In genomic region chr9:15721226-15721833, GRCm38 (mm10) we compare ENCODE assay signal across 15 mouse cellular contexts. TPM values are rescaled to one million over a fixed set of nuclear protein-coding genes. Genes with fewer than 3 reads are reported as not detected.
DNase-seq lines count a peak whose midpoint lies in the region; ATAC-seq and TF ChIP-seq lines count a peak whose summit lies in the region.
"Had no signal": no experiment of that assay in that cellular context is flagged by ENCODE, and none has a peak within 500 bp of the region (broad histone marks: within the 10 kb centered on the region; RNA-seq: fewer than 3 reads in every experiment).

No protein-coding gene starts in this region.

- no peak overlapping the region for H3K27ac ChIP-seq in embryonic facial prominence, embryonic 14.5 days (replicated peaks; ENCODE audit: low read depth, low read length)
- peak overlapping the region; percentile 9; the same call in 1 of the 2 replicates for H3K27ac ChIP-seq in forebrain, postnatal 0 days (ENCODE audit: low read depth, low read length)
- H3K27ac ChIP-seq in midbrain, embryonic 16.5 days (ENCODE audit: low read length), result no peak overlapping the region
- H3K27ac ChIP-seq: heart, embryonic 15.5 days; kidney, postnatal 0 days; limb, embryonic 12.5 days had no signal

- H3K9me3 ChIP-seq in embryonic facial prominence, embryonic 14.5 days (ENCODE audit: control insufficient read depth, low read length), result no peaks in the 10 kb centered on the region
- H3K9me3 ChIP-seq in forebrain, postnatal 0 days (ENCODE audit: low read length), result no peaks in the 10 kb centered on the region
- H3K9me3 ChIP-seq in midbrain, embryonic 16.5 days (replicated peaks; ENCODE audit: control insufficient read depth, low read length, poor library complexity, severe bottlenecking), result no peaks in the 10 kb centered on the region
- H3K9me3 ChIP-seq: heart, embryonic 15.5 days; limb, embryonic 12.5 days; megakaryocyte, embryonic 14.5 days had no signal

- DNase-seq in lung, postnatal 36 days, result peak; percentile 18
- DNase-seq in lung, adult 2 months, result no peak
- DNase-seq in embryonic facial prominence, embryonic 14.5 days (ENCODE audit: low spot score), result peak; percentile 42
- peak; percentile 36 for DNase-seq in forebrain, postnatal 0 days
- no peak for DNase-seq in frontal cortex, postnatal 14 days (ENCODE audit: low spot score in 2 of 2)
- no peak for DNase-seq in embryo, embryonic 9.5 days (ENCODE audit: extremely low spot score)
- DNase-seq in frontal cortex, postnatal 10 days (ENCODE audit: low spot score in 2 of 2), result no peak
- DNase-seq: cerebellum, adult 9-11 months; gastrocnemius, postnatal 36 days; thymus, postnatal 36 days had no signal

- TF ChIP-seq CTCF in lung, adult 2 months (IDR thresholded peaks at IDR 0.05; ENCODE audit: insufficient read depth, low read length), result no peak
- TF ChIP-seq CTCF in forebrain, postnatal 0 days (IDR thresholded peaks at IDR 0.05; ENCODE audit: low read depth), result no peak

- H3K36me3 ChIP-seq in embryonic facial prominence, embryonic 14.5 days (ENCODE audit: control insufficient read depth, insufficient read depth, low read length), result peaks cover 40% of the 10 kb centered on the region
- peaks cover 24% of the 10 kb centered on the region for H3K36me3 ChIP-seq in forebrain, postnatal 0 days (ENCODE audit: insufficient read depth)
- H3K36me3 ChIP-seq in midbrain, embryonic 16.5 days (ENCODE audit: control insufficient read depth, insufficient read depth, low read length), result peaks cover 14% of the 10 kb centered on the region

- no peak for TF ChIP-seq POLR2A in lung, adult 2 months (IDR thresholded peaks at IDR 0.05; ENCODE audit: borderline replicate concordance, extremely low read depth, low read depth, low read length)

- H3K4me1 ChIP-seq in lung, adult 2 months (ENCODE audit: control insufficient read depth, insufficient read depth, low read length), result no peaks in the 10 kb centered on the region
- no peaks in the 10 kb centered on the region for H3K4me1 ChIP-seq in embryonic facial prominence, embryonic 14.5 days (ENCODE audit: control insufficient read depth, insufficient read depth, low read length)
- H3K4me1 ChIP-seq in forebrain, postnatal 0 days (ENCODE audit: insufficient read depth), result no peaks in the 10 kb centered on the region; the same call in 1 of the 2 replicates
- peaks cover 5% of the 10 kb centered on the region for H3K4me1 ChIP-seq in midbrain, embryonic 16.5 days (ENCODE audit: control insufficient read depth, insufficient read depth, low read length)
- H3K4me1 ChIP-seq: heart, embryonic 15.5 days; limb, embryonic 12.5 days had no signal

- H3K9ac ChIP-seq in embryonic facial prominence, embryonic 14.5 days (ENCODE audit: low read depth, low read length), result no peak overlapping the region
- H3K9ac ChIP-seq in forebrain, postnatal 0 days, result no peak overlapping the region
- H3K9ac ChIP-seq in midbrain, embryonic 16.5 days (ENCODE audit: low read depth, low read length), result no peak overlapping the region
- H3K9ac ChIP-seq: heart, embryonic 15.5 days; limb, embryonic 12.5 days had no signal

- H3K4me2 ChIP-seq in embryonic facial prominence, embryonic 14.5 days (ENCODE audit: low read depth, low read length), result no peak overlapping the region
- no peak overlapping the region for H3K4me2 ChIP-seq in forebrain, postnatal 0 days (ENCODE audit: low read depth)
- H3K4me2 ChIP-seq in midbrain, embryonic 16.5 days (ENCODE audit: low read length), result no peak overlapping the region
- H3K4me2 ChIP-seq: heart, embryonic 15.5 days; limb, embryonic 12.5 days had no signal

- WGBS in lung, adult 2 months, result 66% methylated on average over 6 of the region's 6 CpGs
- 61% methylated on average over 6 of the region's 6 CpGs for WGBS in embryonic facial prominence, embryonic 14.5 days
- WGBS in forebrain, postnatal 0 days, result 15% methylated on average over 6 of the region's 6 CpGs
- WGBS in midbrain, embryonic 16.5 days, result 48% methylated on average over 6 of the region's 6 CpGs

- peak; percentile 41 for ATAC-seq in embryonic facial prominence, embryonic 14.5 days (ENCODE audit: low read depth)
- ATAC-seq in forebrain, postnatal 0 days, result peak; percentile 94
- ATAC-seq in midbrain, embryonic 16.5 days, result peak; percentile 88

- H3K27me3 ChIP-seq in embryonic facial prominence, embryonic 14.5 days (replicated peaks; ENCODE audit: control insufficient read depth, insufficient read depth, low read length), result no peaks in the 10 kb centered on the region
- H3K27me3 ChIP-seq in forebrain, postnatal 0 days (ENCODE audit: insufficient read depth, low read length), result no peaks in the 10 kb centered on the region
- H3K27me3 ChIP-seq in midbrain, embryonic 16.5 days (ENCODE audit: control insufficient read depth, insufficient read depth, low read depth, low read length), result no peaks in the 10 kb centered on the region
- H3K27me3 ChIP-seq: heart, embryonic 15.5 days; limb, embryonic 12.5 days; megakaryocyte, embryonic 14.5 days had no signal

- H3K4me3 ChIP-seq in lung, adult 2 months (replicated peaks; ENCODE audit: extremely low read depth, low read depth, low read length), result no peak overlapping the region
- no peak overlapping the region for H3K4me3 ChIP-seq in embryonic facial prominence, embryonic 14.5 days (ENCODE audit: low read depth, low read length)
- H3K4me3 ChIP-seq in forebrain, postnatal 0 days (ENCODE audit: low read depth, low read length), result no peak overlapping the region
- H3K4me3 ChIP-seq in midbrain, embryonic 16.5 days (ENCODE audit: low read depth, low read length), result no peak overlapping the region
- H3K4me3 ChIP-seq: heart, embryonic 15.5 days; limb, embryonic 12.5 days; megakaryocyte, embryonic 14.5 days had no signal

RNA-seq across cellular contexts. Expression of gene Slc36a4, which starts 11.8 kb away (rescaled TPM):
- polyA plus RNA-seq in lung, adult 2 months (2012; rRNA removed), result 6.8 and 11.7 TPM in 2 replicates
- 23.1 and 26.6 TPM in 2 replicates for polyA plus RNA-seq in embryonic facial prominence, embryonic 14.5 days (2014; fragmentation: Nextera tagmentation; extraction: Ambion mirVana)
- total RNA-seq in forebrain, postnatal 0 days (2014; rRNA removed), result 40.0 and 56.9 TPM in 2 replicates
- polyA plus RNA-seq in forebrain, postnatal 0 days (2015; fragmentation: Nextera tagmentation; extraction: Ambion mirVana), result 18.6 and 28.1 TPM in 2 replicates
- 35.5 and 38.7 TPM in 2 replicates for polyA plus RNA-seq in midbrain, embryonic 16.5 days (2015; fragmentation: Nextera tagmentation; extraction: Ambion mirVana)

Comparison
In these comparisons a context has a peak if more than half of its experiments do, and no peak if none do; other contexts are left out.
1. DNase-seq: peak in lung, postnatal 36 days (single experiment), embryonic facial prominence, embryonic 14.5 days (single experiment) and forebrain, postnatal 0 days (single experiment); none in lung, adult 2 months (single experiment), frontal cortex, postnatal 14 days (0 of 2), embryo, embryonic 9.5 days (single experiment) and frontal cortex, postnatal 10 days (0 of 2).
2. ATAC-seq: peak in every context shown above with its lines; median percentile 94 in forebrain, postnatal 0 days; 88 in midbrain, embryonic 16.5 days; 41 in embryonic facial prominence, embryonic 14.5 days.